Mouse (Mus musculus) MEL (cell line): ENCODE data around the gene Ncam1. TPM values are rescaled to one million over a fixed set of nuclear protein-coding genes. Genes with fewer than 3 reads are reported as not detected.

ENCODE experiments used
- DNase-seq: peaks from one replicate; pipeline ENCODE4 v3.0.0; 2011; ENCODE audit warnings: low read depth, low spot score
- H3K27ac ChIP-seq: 2 replicates; pipeline ENCODE4 v1.5.1; 2012; ENCODE audit warnings: low read depth, mild to moderate bottlenecking, control low read depth, low read length, moderate library complexity; ENCODE audit not compliant: control insufficient read depth
- H3K27me3 ChIP-seq, 2 experiments: fragments of 150-350 bp in 1 of 2; sonication (generic) in 1 of 2; 2 replicates each; pipeline ENCODE4 v1.6.1; 2012; ENCODE audit warnings: low read length in 2 of 2, mild to moderate bottlenecking in 2 of 2, improper control_type of control experiment in 1 of 2, moderate library complexity in 1 of 2; ENCODE audit not compliant: insufficient read depth in 2 of 2, control insufficient read depth in 1 of 2
- H3K36me3 ChIP-seq, 2 experiments: 2 replicates each; pipeline ENCODE4 v1.6.1; 2012 to 2014; ENCODE audit warnings: low read length in 2 of 2, improper control_type of control experiment in 1 of 2, inconsistent platforms in 1 of 2, mild to moderate bottlenecking in 1 of 2; ENCODE audit not compliant: insufficient read depth in 2 of 2, control insufficient read depth in 1 of 2
- H3K4me1 ChIP-seq, 2 experiments: fragments of 150-350 bp in 1 of 2; sonication (generic) in 1 of 2; 2 replicates each; pipeline ENCODE4 v1.6.1; 2012; ENCODE audit warnings: low read length in 2 of 2, improper control_type of control experiment in 1 of 2, mild to moderate bottlenecking in 1 of 2; ENCODE audit not compliant: insufficient read depth in 2 of 2, control insufficient read depth in 1 of 2
- H3K4me3 ChIP-seq, 2 experiments: fragments of 150-350 bp in 1 of 2; sonication (generic) in 1 of 2; 2 replicates each; pipeline ENCODE4 v1.5.1; 2012; ENCODE audit warnings: low read depth in 2 of 2, low read length in 2 of 2, mild to moderate bottlenecking in 2 of 2, moderate library complexity in 2 of 2, control low read depth in 1 of 2, improper control_type of control experiment in 1 of 2; ENCODE audit not compliant: control insufficient read depth in 1 of 2, insufficient read depth in 1 of 2
- H3K79me2 ChIP-seq: 2 replicates; pipeline ENCODE4 v1.6.1; 2012; ENCODE audit warnings: mild to moderate bottlenecking, low read length, moderate library complexity; ENCODE audit not compliant: control insufficient read depth, poor library complexity, insufficient read depth
- H3K9ac ChIP-seq: 2 replicates; pipeline ENCODE4 v1.6.1; 2012; ENCODE audit warnings: low read depth, mild to moderate bottlenecking, control low read depth, low read length, moderate library complexity; ENCODE audit not compliant: control insufficient read depth, poor library complexity, severe bottlenecking
- H3K9me3 ChIP-seq: fragments of 150-350 bp; sonication (generic); replicated peaks from 2 replicates; pipeline ENCODE4 v1.6.1; 2012; ENCODE audit warnings: mild to moderate bottlenecking, low read length, improper control_type of control experiment, moderate library complexity; ENCODE audit not compliant: insufficient read depth
- CHD1 ChIP-seq: IDR thresholded peaks from 2 replicates; pipeline ENCODE4 v1.6.1; 2012; ENCODE audit warnings: low read depth, mild to moderate bottlenecking, inconsistent platforms, low read length, improper control_type of control experiment
- E2F4 ChIP-seq: IDR thresholded peaks from 2 replicates; pipeline ENCODE4 v1.6.1; 2011; ENCODE audit warnings: low read depth, low read length, improper control_type of control experiment, borderline replicate concordance
- ELF1 ChIP-seq: IDR thresholded peaks from 2 replicates; pipeline ENCODE4 v1.6.1; 2014; ENCODE audit warnings: low read depth, mild to moderate bottlenecking, inconsistent platforms, low read length, improper control_type of control experiment, moderate library complexity
- EP300 ChIP-seq, 2 experiments: IDR thresholded peaks; 2 replicates each; pipeline ENCODE4 v1.6.1; 2011; ENCODE audit warnings: improper control_type of control experiment in 2 of 2, low read length in 2 of 2, low read depth in 1 of 2, mild to moderate bottlenecking in 1 of 2
- ETS1 ChIP-seq: IDR thresholded peaks from 2 replicates; pipeline ENCODE4 v1.6.1; 2012; ENCODE audit warnings: low read depth, mild to moderate bottlenecking, inconsistent platforms, low read length, improper control_type of control experiment, moderate library complexity
- GATA1 ChIP-seq: IDR thresholded peaks from 2 replicates; pipeline ENCODE4 v1.6.1; 2011; ENCODE audit warnings: low read depth, low read length, improper control_type of control experiment
- HCFC1 ChIP-seq: IDR thresholded peaks from 2 replicates; pipeline ENCODE4 v1.6.1; 2012; ENCODE audit warnings: low read depth, mild to moderate bottlenecking, inconsistent platforms, low read length, improper control_type of control experiment, moderate library complexity
- JUND ChIP-seq: IDR thresholded peaks from 2 replicates; pipeline ENCODE4 v1.6.1; 2011; ENCODE audit warnings: low read depth, mild to moderate bottlenecking, improper control_type of control experiment, low read length
- KAT2A ChIP-seq: conservative IDR thresholded peaks from 2 replicates; pipeline ENCODE4 v1.6.1; 2012; ENCODE audit warnings: low read depth, low read length, improper control_type of control experiment, inconsistent platforms
- MXI1 ChIP-seq: IDR thresholded peaks from 2 replicates; pipeline ENCODE4 v1.6.1; 2011; ENCODE audit warnings: mild to moderate bottlenecking, low read depth, low read length, improper control_type of control experiment
- NELFE ChIP-seq: IDR thresholded peaks from 2 replicates; pipeline ENCODE4 v1.6.1; 2011; ENCODE audit warnings: low read depth, low read length, improper control_type of control experiment
- POLR2A ChIP-seq, 2 experiments: IDR thresholded peaks; 2 replicates each; pipeline ENCODE4 v1.6.1; 2011 to 2012; ENCODE audit warnings: low read length in 2 of 2, mild to moderate bottlenecking in 2 of 2, control low read depth in 1 of 2, improper control_type of control experiment in 1 of 2, low read depth in 1 of 2, moderate library complexity in 1 of 2; ENCODE audit not compliant: control insufficient read depth in 1 of 2, insufficient read depth in 1 of 2, poor library complexity in 1 of 2
- POLR2AphosphoS2 ChIP-seq: IDR thresholded peaks from 2 replicates; pipeline ENCODE4 v1.6.1; 2011; ENCODE audit warnings: low read length, improper control_type of control experiment
- POLR2AphosphoS5 ChIP-seq: IDR thresholded peaks from 2 replicates; pipeline ENCODE4 v1.6.1; 2012; ENCODE audit warnings: low read depth, borderline replicate concordance, mild to moderate bottlenecking, inconsistent platforms, low read length, moderate library complexity, mixed read lengths
- RAD21 ChIP-seq: IDR thresholded peaks from 2 replicates; pipeline ENCODE4 v1.6.1; 2011; ENCODE audit warnings: mild to moderate bottlenecking, low read depth, low read length, improper control_type of control experiment
- SIN3A ChIP-seq: IDR thresholded peaks from 2 replicates; pipeline ENCODE4 v1.6.1; 2012; ENCODE audit warnings: low read length, improper control_type of control experiment, inconsistent platforms
- SMC3 ChIP-seq: IDR thresholded peaks from 2 replicates; pipeline ENCODE4 v1.6.1; 2011; ENCODE audit warnings: low read depth, low read length, improper control_type of control experiment
- TAL1 ChIP-seq: IDR thresholded peaks from 2 replicates; pipeline ENCODE4 v1.6.1; 2012; ENCODE audit warnings: mild to moderate bottlenecking, inconsistent platforms, low read length, moderate library complexity, mixed read lengths
- TCF12 ChIP-seq: IDR thresholded peaks from 2 replicates; pipeline ENCODE4 v1.6.1; 2014; ENCODE audit warnings: low read depth, mild to moderate bottlenecking, inconsistent platforms, low read length, improper control_type of control experiment, moderate library complexity
- USF1 ChIP-seq: IDR thresholded peaks from 2 replicates; pipeline ENCODE4 v1.6.1; 2014; ENCODE audit warnings: low read depth, mild to moderate bottlenecking, inconsistent platforms, low read length, improper control_type of control experiment, moderate library complexity
- ZC3H11A ChIP-seq: IDR thresholded peaks from 2 replicates; pipeline ENCODE4 v1.6.1; 2012; ENCODE audit warnings: low read depth, mild to moderate bottlenecking, inconsistent platforms, low read length, improper control_type of control experiment
- ZMIZ1 ChIP-seq: IDR thresholded peaks from 2 replicates; pipeline ENCODE4 v1.6.1; 2012; ENCODE audit warnings: low read depth, mild to moderate bottlenecking, inconsistent platforms, low read length, improper control_type of control experiment, moderate library complexity
- ZNF384 ChIP-seq: IDR thresholded peaks from 2 replicates; pipeline ENCODE4 v1.6.1; 2012; ENCODE audit warnings: low read depth, mild to moderate bottlenecking, inconsistent platforms, low read length, improper control_type of control experiment
- polyA plus RNA-seq, 2 experiments: library from polyadenylated mRNA; stranded (reverse) in 1 of 2; unstranded in 1 of 2; fragments of >175 nt in 1 of 2; fragments of >200 nt in 1 of 2; gene quantifications; 2 replicates each; pipeline versions ENCODE4 v1.2.1 to v1.2.4; 2012; ENCODE audit warnings: low replicate concordance in 2 of 2, low read depth in 1 of 2; ENCODE audit not compliant: insufficient read length in 2 of 2, insufficient read depth in 1 of 2, missing spikeins in 1 of 2
- total RNA-seq: library from RNA; depleted of rRNA; stranded (reverse); fragments of 300-350 nt; gene quantifications from 2 replicates; pipeline ENCODE4 v1.2.3, GENCODE M21; 2012

Gene Ncam1
- total and polyA plus RNA-seq, 3 experiments = not detected

GRCm38 (mm10) chr9:49691344-49691743, 107.4 kb downstream of the Ncam1 start:
- Histone ChIP-seq H3K27me3 (no peaks in the 10 kb centered on the region), H3K9ac (no peak overlapping the region)
- TF ChIP-seq RAD21 = no peak
- TF ChIP-seq, all 39 proteins: peak for 0
- no peaks in the 10 kb centered on the region for H3K4me1 ChIP-seq
- no peaks in the 10 kb centered on the region for H3K36me3 ChIP-seq
- no peaks in the 10 kb centered on the region for H3K79me2 ChIP-seq
- no peak for DNase-seq
- no peaks in the 10 kb centered on the region for H3K9me3 ChIP-seq
- H3K27ac ChIP-seq = no peak overlapping the region
- H3K4me3 ChIP-seq = no peak overlapping the region

- DNase-seq = no peak
- no peaks in the 10 kb centered on the region for H3K4me1 ChIP-seq
Measured at GRCm38 (mm10) chr9:49683566-49684273, 115.0 kb downstream of the Ncam1 start.

GRCm38 (mm10) chr9:49681848-49682469, 116.8 kb downstream of the Ncam1 start:
- Histone ChIP-seq H3K27ac (no peak overlapping the region), H3K4me3 (no peak overlapping the region), H3K36me3 (no peaks in the 10 kb centered on the region)
- DNase-seq = no peak
- TF ChIP-seq SMC3 (no peak), GATA1 (no peak), KAT2A (no peak), CHD1 (no peak), HCFC1 (no peak), ELF1 (no peak), TCF12 (no peak), ZC3H11A (no peak), SIN3A (no peak), USF1 (no peak), NELFE (no peak), TAL1 (no peak), JUND (no peak), POLR2A (IDR thresholded peaks at IDR 0.05; ENCODE audit: control insufficient read depth in 1 of 2, insufficient read depth in 1 of 2, low read depth in 1 of 2, low read length in 2 of 2, poor library complexity in 1 of 2) (no peak), EP300 (IDR thresholded peaks at IDR 0.05; ENCODE audit: low read depth in 1 of 2, low read length in 2 of 2) (no peak), ETS1 (no peak), POLR2AphosphoS2 (no peak)
- TF ChIP-seq, all 39 proteins: peak for 0
- Histone ChIP-seq H3K79me2 (no peaks in the 10 kb centered on the region), H3K9ac (no peak overlapping the region), H3K27me3 (no peaks in the 10 kb centered on the region), H3K4me1 (no peaks in the 10 kb centered on the region), H3K9me3 (no peaks in the 10 kb centered on the region)

More at GRCm38 (mm10) chr9:49683566-49684273, 115.0 kb downstream of the Ncam1 start:
- TF ChIP-seq CHD1 (no peak), ZMIZ1 (no peak), ZNF384 (no peak), RAD21 (no peak), JUND (no peak), TCF12 (no peak), E2F4 (no peak), KAT2A (no peak), POLR2AphosphoS2 (no peak), USF1 (no peak), NELFE (no peak), TAL1 (no peak), MXI1 (no peak), POLR2AphosphoS5 (no peak)
- Histone ChIP-seq H3K79me2 (no peaks in the 10 kb centered on the region), H3K27ac (no peak overlapping the region), H3K9me3 (no peaks in the 10 kb centered on the region), H3K36me3 (no peaks in the 10 kb centered on the region), H3K27me3 (no peaks in the 10 kb centered on the region), H3K9ac (no peak overlapping the region), H3K4me3 (no peak overlapping the region)
